Mouse (Mus musculus): ENCODE data around the gene Antxr1. TPM values are rescaled to one million over a fixed set of nuclear protein-coding genes. Genes with fewer than 3 reads are reported as not detected.

Antxr1 gene
- total and polyA plus RNA-seq, 3 experiments = 0.16 to 0.23 (median 0.21) TPM

- in situ Hi-C loops (cut with MboI; ENCODE audit: low pct_ligation_motif_present, low pct_unique_long_range_greater_than_20kb, low sequenced_read_pairs) = loop anchor here (5.0 to 10.0 kb wide), 2 partner anchors 224 to 351 kb away; no protein-coding TSS in a partner anchor
These were observed 232.3 kb downstream of the Antxr1 start for GRCm38 (mm10) chr6:87103314-87103713.

GRCm38 (mm10) chr6:87102421-87102911 is 233.2 kb downstream of the Antxr1 start:
- no peaks in the 10 kb centered on the region for H3K27me3 ChIP-seq (replicated peaks)
- no peak overlapping the region for H3K4me3 ChIP-seq (replicated peaks in 1 of 3; ENCODE audit: low read depth in 2 of 3, low read length in 2 of 3, poor library complexity in 1 of 3)
- in situ Hi-C loops (cut with MboI; ENCODE audit: low pct_ligation_motif_present, low pct_unique_long_range_greater_than_20kb, low sequenced_read_pairs) = loop anchor here (5.0 to 10.0 kb wide), 2 partner anchors 225 to 352 kb away; no protein-coding TSS in a partner anchor
- DNase-seq (ENCODE audit: extremely low read depth) = no peak
- no peaks in the 10 kb centered on the region for H3K79me2 ChIP-seq (replicated peaks; ENCODE audit: control insufficient read depth, extremely low read depth, insufficient read depth, poor library complexity, severe bottlenecking)
- H3K9ac ChIP-seq (ENCODE audit: insufficient read depth, low read depth) = no peak overlapping the region
- no peaks in the 10 kb centered on the region for H3K36me3 ChIP-seq (replicated peaks in 1 of 2; ENCODE audit: control insufficient read depth in 1 of 2, insufficient read depth in 1 of 2, low read length in 1 of 2)
- TF ChIP-seq GABPA (IDR thresholded peaks at IDR 0.05; ENCODE audit: insufficient replicate concordance, low read depth, low read length) (no peak), BHLHE40 (IDR thresholded peaks at IDR 0.05; ENCODE audit: low read depth, low read length) (no peak), MYC (IDR thresholded peaks at IDR 0.05; ENCODE audit: low read depth, low read length) (no peak), MXI1 (IDR thresholded peaks at IDR 0.05; ENCODE audit: low read depth, low read length) (no peak), MAFK (IDR thresholded peaks at IDR 0.05; ENCODE audit: insufficient replicate concordance, low read length) (no peak), CHD1 (IDR thresholded peaks at IDR 0.05; ENCODE audit: low read depth, low read length) (no peak), TCF12 (IDR thresholded peaks at IDR 0.05; ENCODE audit: low read depth, low read length) (no peak)
- no peak overlapping the region for H3K4me2 ChIP-seq (ENCODE audit: insufficient read depth, low read depth, poor library complexity, severe bottlenecking)
- H3K4me1 ChIP-seq (ENCODE audit: control insufficient read depth in 1 of 2, insufficient read depth in 2 of 2) = peaks cover 7 to 13% of the 10 kb centered on the region in 2 experiments; a peak in 3 of 4 replicates
- H3K27ac ChIP-seq (ENCODE audit: insufficient read depth, low read depth) = no peak overlapping the region
- H3K9me3 ChIP-seq (replicated peaks; ENCODE audit: low read length) = no peaks in the 10 kb centered on the region
- dilution Hi-C loops (cut with MboI; ENCODE audit: extremely low pct_ligation_motif_present, extremely low pct_unique_long_range_greater_than_20kb, low sequenced_read_pairs) = no loop called here

More at GRCm38 (mm10) chr6:87103314-87103713, 232.3 kb downstream of the Antxr1 start:
- no peak for DNase-seq (ENCODE audit: extremely low read depth)
- no peak overlapping the region for H3K4me2 ChIP-seq (ENCODE audit: insufficient read depth, low read depth, poor library complexity, severe bottlenecking)
- no peaks in the 10 kb centered on the region for H3K79me2 ChIP-seq (replicated peaks; ENCODE audit: control insufficient read depth, extremely low read depth, insufficient read depth, poor library complexity, severe bottlenecking)
- dilution Hi-C loops (cut with MboI; ENCODE audit: extremely low pct_ligation_motif_present, extremely low pct_unique_long_range_greater_than_20kb, low sequenced_read_pairs) = no loop called here
- H3K4me1 ChIP-seq (ENCODE audit: control insufficient read depth in 1 of 2, insufficient read depth in 2 of 2) = peaks cover 7 to 13% of the 10 kb centered on the region in 2 experiments; a peak in 3 of 4 replicates
- no peak for TF ChIP-seq EP300 (IDR thresholded peaks at IDR 0.05; ENCODE audit: low read length)
- TF ChIP-seq CTCF (conservative IDR thresholded peaks at IDR 0.05 in 1 of 2, IDR thresholded peaks at IDR 0.05 in 1 of 2; ENCODE audit: low read depth in 2 of 2, low read length in 2 of 2) = no peak
- no peak for TF ChIP-seq RAD21 (IDR thresholded peaks at IDR 0.05; ENCODE audit: low read depth, low read length)
- TF ChIP-seq BHLHE40 (IDR thresholded peaks at IDR 0.05; ENCODE audit: low read depth, low read length) = no peak
- no peak for TF ChIP-seq CHD1 (IDR thresholded peaks at IDR 0.05; ENCODE audit: low read depth, low read length)
- no peak for TF ChIP-seq E2F4 (IDR thresholded peaks at IDR 0.05; ENCODE audit: insufficient replicate concordance, low read depth, low read length)
- no peak for TF ChIP-seq MAZ (IDR thresholded peaks at IDR 0.05; ENCODE audit: low read depth, low read length)
- TF ChIP-seq JUND (conservative IDR thresholded peaks at IDR 0.05; ENCODE audit: low read depth, low read length) = no peak
- TF ChIP-seq IRF4 (IDR thresholded peaks at IDR 0.05; ENCODE audit: low read depth, low read length) = no peak
- no peak for TF ChIP-seq NRF1 (IDR thresholded peaks at IDR 0.05; ENCODE audit: low read depth, low read length)
- TF ChIP-seq ZMIZ1 (IDR thresholded peaks at IDR 0.05; ENCODE audit: low read depth, low read length) = no peak
- no peaks in the 10 kb centered on the region for H3K36me3 ChIP-seq (replicated peaks in 1 of 2; ENCODE audit: control insufficient read depth in 1 of 2, insufficient read depth in 1 of 2, low read length in 1 of 2)
- no peaks in the 10 kb centered on the region for H3K27me3 ChIP-seq (replicated peaks)
- no peak overlapping the region for H3K9ac ChIP-seq (ENCODE audit: insufficient read depth, low read depth)
- H3K9me3 ChIP-seq (replicated peaks; ENCODE audit: low read length) = no peaks in the 10 kb centered on the region
- no peak overlapping the region for H3K27ac ChIP-seq (ENCODE audit: insufficient read depth, low read depth)
- H3K4me3 ChIP-seq (replicated peaks in 1 of 3; ENCODE audit: low read depth in 2 of 3, low read length in 2 of 3, poor library complexity in 1 of 3) = no peak overlapping the region
